Mouse (Mus musculus) yolk sac, embryonic 10.5 days (tissue): ENCODE data around the gene Grik1.
A peak's percentile ranks its signal among the peaks of the same experiment; 100 is the strongest.

Experiments
- DNase-seq: peaks from one replicate; pipeline ENCODE4 v3.0.0-alpha.2; 2017; ENCODE audit warnings: low spot score

Grik1 gene

GRCm38 (mm10) chr16:87957449-87957848 lies 332.6 kb downstream of the Grik1 start:
- no peak for DNase-seq

GRCm38 (mm10) chr16:87956178-87956577 lies 333.9 kb downstream of the Grik1 start:
- DNase-seq = no peak

- no peak for DNase-seq
These were observed 335.2 kb downstream of the Grik1 start for GRCm38 (mm10) chr16:87954715-87955441.

- no peak for DNase-seq
These were observed 336.9 kb downstream of the Grik1 start for GRCm38 (mm10) chr16:87953176-87953575.

GRCm38 (mm10) chr16:87949881-87950280 lies 340.2 kb downstream of the Grik1 start:
- DNase-seq = no peak

- DNase-seq = no peak
These were observed 341.9 kb downstream of the Grik1 start for GRCm38 (mm10) chr16:87948122-87948521.

GRCm38 (mm10) chr16:87944318-87944717 lies 345.7 kb downstream of the Grik1 start:
- DNase-seq = no peak

- DNase-seq = no peak
These were observed 347.8 kb downstream of the Grik1 start for GRCm38 (mm10) chr16:87942103-87942865.

GRCm38 (mm10) chr16:87934685-87935084 lies 355.4 kb downstream of the Grik1 start:
- DNase-seq = no peak

GRCm38 (mm10) chr16:87931358-87931757 lies 358.7 kb downstream of the Grik1 start:
- DNase-seq = no peak

- no peak for DNase-seq
These were observed 359.5 kb downstream of the Grik1 start for GRCm38 (mm10) chr16:87930519-87930918.

- no peak for DNase-seq
These were observed 361.4 kb downstream of the Grik1 start for GRCm38 (mm10) chr16:87928671-87929070.

GRCm38 (mm10) chr16:87917897-87918296 lies 372.2 kb downstream of the Grik1 start:
- no peak for DNase-seq

GRCm38 (mm10) chr16:87917157-87917546 lies 372.9 kb downstream of the Grik1 start:
- peak; percentile 9 for DNase-seq

- no peak for DNase-seq
These were observed 373.6 kb downstream of the Grik1 start for GRCm38 (mm10) chr16:87916209-87917156.

- no peak for DNase-seq
These were observed 374.9 kb downstream of the Grik1 start for GRCm38 (mm10) chr16:87915156-87915555.

GRCm38 (mm10) chr16:87913781-87914180 lies 376.3 kb downstream of the Grik1 start:
- DNase-seq = no peak

- DNase-seq = no peak
These were observed 378.9 kb downstream of the Grik1 start for GRCm38 (mm10) chr16:87911201-87911600.

- no peak for DNase-seq
These were observed 388.0 kb downstream of the Grik1 start for GRCm38 (mm10) chr16:87902049-87902448.

- DNase-seq = no peak
These were observed 388.9 kb downstream of the Grik1 start for GRCm38 (mm10) chr16:87901189-87901588.

GRCm38 (mm10) chr16:87875927-87876326 lies 414.1 kb downstream of the Grik1 start:
- no peak for DNase-seq

- no peak for DNase-seq
These were observed 425.5 kb downstream of the Grik1 start for GRCm38 (mm10) chr16:87864526-87864925.
